Mouse (Mus musculus): ENCODE data around the gene Tex46. TPM values are rescaled to one million over a fixed set of nuclear protein-coding genes. Genes with fewer than 3 reads are reported as not detected.
A peak's percentile ranks its signal among the peaks of the same experiment; 100 is the strongest.

Tex46 gene
- polyA plus RNA-seq, 1 experiment from 2014 or later, result not detected

DNA sequence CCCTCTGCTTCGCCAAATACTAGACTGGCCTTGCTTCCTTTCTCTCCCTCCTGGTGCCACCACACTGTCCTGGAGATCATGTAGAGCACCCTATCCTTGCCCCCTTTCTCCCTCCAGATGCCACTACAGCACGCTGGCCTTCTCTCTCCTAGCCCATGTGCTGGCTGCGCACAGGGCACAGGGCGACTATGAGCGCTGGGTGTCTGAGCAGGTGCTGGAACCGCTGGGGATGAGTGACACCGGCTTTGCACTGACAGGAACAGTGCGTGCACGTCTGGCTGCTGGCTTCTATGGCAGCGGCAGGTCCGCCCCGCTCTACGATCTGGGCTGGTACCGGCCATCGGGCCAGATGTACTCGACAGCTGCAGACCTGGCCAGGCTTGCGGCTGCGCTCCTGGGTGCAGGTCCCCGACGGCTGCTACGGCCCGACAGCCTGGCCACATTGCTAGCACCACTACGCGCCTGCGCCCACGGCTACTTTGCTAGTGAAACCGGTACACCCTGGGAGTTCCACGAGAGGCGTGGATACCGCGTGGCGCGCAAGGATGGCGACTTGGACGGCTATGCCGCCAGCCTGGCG, 26.8 kb downstream of the Tex46 start:
- peak overlapping the region; percentile 46 for H3K4me3 ChIP-seq (ENCODE audit: low read depth, low read length)
- peaks cover 38% of the 10 kb centered on the region for H3K27me3 ChIP-seq (ENCODE audit: control insufficient read depth, insufficient read depth, low read length)
- WGBS, result 17% methylated on average over 37 of the region's 37 CpGs
- H3K9me3 ChIP-seq (ENCODE audit: control insufficient read depth, low read length), result no peaks in the 10 kb centered on the region
- DNase-seq (ENCODE audit: low spot score) (peak; percentile 26), ATAC-seq (ENCODE audit: insufficient number of reproducible peaks, low FRiP score, low TSS enrichment, low read depth) (no peak)
- peaks cover 10% of the 10 kb centered on the region for H3K4me1 ChIP-seq (ENCODE audit: control insufficient read depth, insufficient read depth, low read length)
- H3K9ac ChIP-seq (ENCODE audit: low read length), result peak overlapping the region; percentile 57
- H3K27ac ChIP-seq (replicated peaks; ENCODE audit: low read depth, low read length), result no peak overlapping the region
- no peaks in the 10 kb centered on the region for H3K36me3 ChIP-seq (ENCODE audit: control insufficient read depth, insufficient read depth, low read length)
- peak overlapping the region; percentile 88 for H3K4me2 ChIP-seq (ENCODE audit: low read depth, severe bottlenecking)

GRCm38 (mm10) chr4:136637563-136638229, 27.5 kb downstream of the Tex46 start:
- Histone ChIP-seq H3K36me3 (ENCODE audit: control insufficient read depth, insufficient read depth, low read length) (no peaks in the 10 kb centered on the region), H3K4me3 (ENCODE audit: low read depth, low read length) (peak overlapping the region; percentile 46), H3K4me2 (ENCODE audit: low read depth, severe bottlenecking) (peak overlapping the region; percentile 88), H3K9ac (ENCODE audit: low read length) (peak overlapping the region; percentile 57), H3K27ac (replicated peaks; ENCODE audit: low read depth, low read length) (no peak overlapping the region), H3K4me1 (ENCODE audit: control insufficient read depth, insufficient read depth, low read length) (peaks cover 10% of the 10 kb centered on the region), H3K27me3 (ENCODE audit: control insufficient read depth, insufficient read depth, low read length) (peaks cover 38% of the 10 kb centered on the region), H3K9me3 (ENCODE audit: control insufficient read depth, low read length) (no peaks in the 10 kb centered on the region)
- 4% methylated on average over 72 of the region's 76 CpGs for WGBS
- DNase-seq (ENCODE audit: low spot score), result peak; percentile 65
- no peak for ATAC-seq (ENCODE audit: insufficient number of reproducible peaks, low FRiP score, low TSS enrichment, low read depth)

- H3K9me3 ChIP-seq (ENCODE audit: control insufficient read depth, low read length), result no peaks in the 10 kb centered on the region
- H3K4me3 ChIP-seq (ENCODE audit: low read depth, low read length), result no peak overlapping the region
- H3K27ac ChIP-seq (replicated peaks; ENCODE audit: low read depth, low read length), result no peak overlapping the region
- peak; percentile 25 for DNase-seq (ENCODE audit: low spot score)
- no peak for ATAC-seq (ENCODE audit: insufficient number of reproducible peaks, low FRiP score, low TSS enrichment, low read depth)
- no peak overlapping the region; the same call in 1 of the 2 replicates for H3K9ac ChIP-seq (ENCODE audit: low read length)
- H3K4me1 ChIP-seq (ENCODE audit: control insufficient read depth, insufficient read depth, low read length), result peaks cover 10% of the 10 kb centered on the region
- H3K36me3 ChIP-seq (ENCODE audit: control insufficient read depth, insufficient read depth, low read length), result no peaks in the 10 kb centered on the region
- WGBS, result 38% methylated on average over 7 of the region's 7 CpGs
- H3K27me3 ChIP-seq (ENCODE audit: control insufficient read depth, insufficient read depth, low read length), result peaks cover 38% of the 10 kb centered on the region
- H3K4me2 ChIP-seq (ENCODE audit: low read depth, severe bottlenecking), result no peak overlapping the region; the same call in 1 of the 2 replicates
These were observed 28.1 kb downstream of the Tex46 start for GRCm38 (mm10) chr4:136638230-136638750.

- 10% methylated on average over 10 of the region's 10 CpGs for WGBS
- H3K9me3 ChIP-seq (ENCODE audit: control insufficient read depth, low read length), result no peaks in the 10 kb centered on the region
- H3K4me2 ChIP-seq (ENCODE audit: low read depth, severe bottlenecking), result no peak overlapping the region
- H3K36me3 ChIP-seq (ENCODE audit: control insufficient read depth, insufficient read depth, low read length), result no peaks in the 10 kb centered on the region
- peaks cover 38% of the 10 kb centered on the region for H3K27me3 ChIP-seq (ENCODE audit: control insufficient read depth, insufficient read depth, low read length)
- no peak overlapping the region for H3K9ac ChIP-seq (ENCODE audit: low read length)
- no peak overlapping the region for H3K4me3 ChIP-seq (ENCODE audit: low read depth, low read length)
- ATAC-seq (ENCODE audit: insufficient number of reproducible peaks, low FRiP score, low TSS enrichment, low read depth), result no peak
- H3K27ac ChIP-seq (replicated peaks; ENCODE audit: low read depth, low read length), result no peak overlapping the region
- peaks cover 10% of the 10 kb centered on the region for H3K4me1 ChIP-seq (ENCODE audit: control insufficient read depth, insufficient read depth, low read length)
- peak; percentile 27 for DNase-seq (ENCODE audit: low spot score)
These were observed 28.7 kb downstream of the Tex46 start for GRCm38 (mm10) chr4:136638890-136639289.

DNA sequence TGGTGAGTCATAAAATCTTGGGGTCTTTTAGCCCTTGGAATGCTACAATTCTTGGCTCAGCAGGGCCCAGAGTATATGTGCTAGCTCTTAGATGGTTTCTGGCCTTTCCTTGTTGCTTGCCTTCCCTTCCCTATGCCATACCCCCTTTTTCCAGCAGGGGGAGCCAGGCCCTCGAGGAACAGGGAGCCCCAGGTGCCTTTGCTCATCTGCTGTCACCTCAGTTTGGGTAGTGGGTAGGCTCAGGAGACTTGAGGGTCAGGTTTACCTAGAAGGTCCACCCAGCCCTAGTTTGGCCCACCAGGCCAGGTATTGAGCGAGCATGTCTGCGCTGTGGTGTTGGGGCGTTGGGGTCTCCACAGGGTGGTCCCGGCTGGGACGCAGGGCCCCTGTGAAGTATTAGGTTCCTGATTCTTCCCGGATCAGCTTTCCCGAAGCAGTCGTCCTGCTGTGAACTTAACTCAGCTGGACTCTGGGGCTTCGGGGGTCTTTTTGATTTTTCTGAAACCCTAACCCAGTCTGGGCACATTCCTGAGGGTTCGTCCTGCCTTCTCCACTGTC, 38.8 kb downstream of the Tex46 start:
- ATAC-seq (ENCODE audit: insufficient number of reproducible peaks, low FRiP score, low TSS enrichment, low read depth) (no peak; the same call in 1 of the 2 replicates), DNase-seq (ENCODE audit: low spot score) (peak; percentile 92)
- Histone ChIP-seq H3K4me3 (ENCODE audit: low read depth, low read length) (no peak overlapping the region), H3K4me2 (ENCODE audit: low read depth, severe bottlenecking) (no peak overlapping the region), H3K4me1 (ENCODE audit: control insufficient read depth, insufficient read depth, low read length) (no peaks in the 10 kb centered on the region), H3K36me3 (ENCODE audit: control insufficient read depth, insufficient read depth, low read length) (no peaks in the 10 kb centered on the region), H3K27me3 (ENCODE audit: control insufficient read depth, insufficient read depth, low read length) (no peaks in the 10 kb centered on the region), H3K9me3 (ENCODE audit: control insufficient read depth, low read length) (no peaks in the 10 kb centered on the region), H3K9ac (ENCODE audit: low read length) (no peak overlapping the region), H3K27ac (replicated peaks; ENCODE audit: low read depth, low read length) (no peak overlapping the region)
- WGBS, result 18% methylated on average over 11 of the region's 11 CpGs

- no peak overlapping the region for H3K4me3 ChIP-seq (ENCODE audit: low read depth, low read length)
- ATAC-seq (ENCODE audit: insufficient number of reproducible peaks, low FRiP score, low TSS enrichment, low read depth), result no peak; the same call in 1 of the 2 replicates
- no peaks in the 10 kb centered on the region for H3K9me3 ChIP-seq (ENCODE audit: control insufficient read depth, low read length)
- H3K36me3 ChIP-seq (ENCODE audit: control insufficient read depth, insufficient read depth, low read length), result no peaks in the 10 kb centered on the region
- H3K27ac ChIP-seq (replicated peaks; ENCODE audit: low read depth, low read length), result no peak overlapping the region
- H3K4me2 ChIP-seq (ENCODE audit: low read depth, severe bottlenecking), result no peak overlapping the region
- H3K27me3 ChIP-seq (ENCODE audit: control insufficient read depth, insufficient read depth, low read length), result no peaks in the 10 kb centered on the region
- no peak overlapping the region for H3K9ac ChIP-seq (ENCODE audit: low read length)
- no peaks in the 10 kb centered on the region for H3K4me1 ChIP-seq (ENCODE audit: control insufficient read depth, insufficient read depth, low read length)
- WGBS, result 41% methylated on average over 13 of the region's 13 CpGs
- DNase-seq (ENCODE audit: low spot score), result peak; percentile 24
These were observed 39.4 kb downstream of the Tex46 start for GRCm38 (mm10) chr4:136649480-136650196.

DNA sequence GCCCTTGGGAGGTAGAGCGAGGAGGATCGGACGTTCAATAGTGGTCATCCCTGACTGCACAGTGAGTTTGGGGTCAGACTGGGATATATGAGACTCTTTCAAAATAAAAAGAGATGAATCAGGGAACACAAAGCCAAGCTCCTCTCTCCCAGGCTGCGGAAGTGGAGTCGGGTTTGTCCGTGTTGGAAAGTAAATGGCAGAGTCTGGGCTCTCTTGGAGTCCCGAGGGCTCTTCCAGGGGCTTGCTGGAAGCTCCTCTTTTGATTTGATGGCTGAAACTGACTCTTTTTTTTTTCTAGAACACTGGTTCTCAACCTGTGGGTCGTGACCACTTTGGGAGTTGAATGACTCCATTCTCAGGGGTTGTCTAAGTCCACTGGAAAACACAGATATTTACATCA, 40.0 kb downstream of the Tex46 start:
- Histone ChIP-seq H3K9me3 (ENCODE audit: control insufficient read depth, low read length) (no peaks in the 10 kb centered on the region), H3K4me3 (ENCODE audit: low read depth, low read length) (no peak overlapping the region), H3K27me3 (ENCODE audit: control insufficient read depth, insufficient read depth, low read length) (no peaks in the 10 kb centered on the region), H3K4me1 (ENCODE audit: control insufficient read depth, insufficient read depth, low read length) (no peaks in the 10 kb centered on the region), H3K27ac (replicated peaks; ENCODE audit: low read depth, low read length) (no peak overlapping the region), H3K4me2 (ENCODE audit: low read depth, severe bottlenecking) (no peak overlapping the region), H3K9ac (ENCODE audit: low read length) (no peak overlapping the region), H3K36me3 (ENCODE audit: control insufficient read depth, insufficient read depth, low read length) (no peaks in the 10 kb centered on the region)
- DNase-seq (ENCODE audit: low spot score) (no peak), ATAC-seq (ENCODE audit: insufficient number of reproducible peaks, low FRiP score, low TSS enrichment, low read depth) (no peak)
- WGBS, result 87% methylated on average over 8 of the region's 8 CpGs

- no peaks in the 10 kb centered on the region for H3K36me3 ChIP-seq (ENCODE audit: control insufficient read depth, insufficient read depth, low read length)
These were observed 41.1 kb downstream of the Tex46 start for GRCm38 (mm10) chr4:136651357-136651811.

More at GRCm38 (mm10) chr4:136651357-136651811, 41.1 kb downstream of the Tex46 start:
- no peaks in the 10 kb centered on the region for H3K9me3 ChIP-seq (ENCODE audit: control insufficient read depth, low read length)
- ATAC-seq (ENCODE audit: insufficient number of reproducible peaks, low FRiP score, low TSS enrichment, low read depth) (peak; percentile 41; the same call in 1 of the 2 replicates), DNase-seq (ENCODE audit: low spot score) (peak; percentile 67)
- H3K27me3 ChIP-seq (ENCODE audit: control insufficient read depth, insufficient read depth, low read length), result no peaks in the 10 kb centered on the region
- 56% methylated on average over 3 of the region's 3 CpGs for WGBS
- no peak overlapping the region for H3K27ac ChIP-seq (replicated peaks; ENCODE audit: low read depth, low read length)
- no peaks in the 10 kb centered on the region for H3K4me1 ChIP-seq (ENCODE audit: control insufficient read depth, insufficient read depth, low read length)
- no peak overlapping the region for H3K9ac ChIP-seq (ENCODE audit: low read length)
- H3K4me2 ChIP-seq (ENCODE audit: low read depth, severe bottlenecking), result no peak overlapping the region
- no peak overlapping the region for H3K4me3 ChIP-seq (ENCODE audit: low read depth, low read length)
